Mouse (Mus musculus) liver, adult 2 months (tissue): ENCODE measurements around the gene Hacd2. TPM values are rescaled to one million over a fixed set of nuclear protein-coding genes. Genes with fewer than 3 reads are reported as not detected.

Source experiments
- DNase-seq: peaks from one replicate; pipeline ENCODE4 v3.0.0-alpha.2; 2011; ENCODE audit warnings: low read depth, low spot score; ENCODE audit errors: extremely low read depth
- H3K27ac ChIP-seq: fragments of 200-500 bp; replicated peaks from 2 replicates; pipeline ENCODE4 v1.5.1; 2012; ENCODE audit warnings: low read depth, mild to moderate bottlenecking, control low read depth, inconsistent platforms, low read length; ENCODE audit not compliant: insufficient read depth
- H3K27me3 ChIP-seq: fragments of 200-500 bp; 2 replicates; pipeline ENCODE4 v1.6.1; 2012; ENCODE audit warnings: mild to moderate bottlenecking, moderate library complexity, low read length, inconsistent platforms; ENCODE audit not compliant: control insufficient read depth, insufficient read depth
- H3K36me3 ChIP-seq: fragments of 200-500 bp; 2 replicates; pipeline ENCODE4 v1.6.1; 2012; ENCODE audit warnings: low read length, inconsistent platforms; ENCODE audit not compliant: control insufficient read depth, insufficient read depth
- H3K4me1 ChIP-seq: fragments of 200-500 bp; 2 replicates; pipeline ENCODE4 v1.6.1; 2011; ENCODE audit warnings: low read length; ENCODE audit not compliant: control insufficient read depth, insufficient read depth
- H3K4me3 ChIP-seq: fragments of 200-500 bp; 2 replicates; pipeline ENCODE4 v1.5.1; 2011; ENCODE audit warnings: low read depth, mild to moderate bottlenecking, control low read depth, low read length, moderate library complexity; ENCODE audit not compliant: insufficient read depth
- H3K79me2 ChIP-seq: fragments of 200-500 bp; 2 replicates; pipeline ENCODE4 v1.6.1; 2012; ENCODE audit warnings: inconsistent platforms, mild to moderate bottlenecking, low read length, moderate library complexity; ENCODE audit not compliant: control insufficient read depth, insufficient read depth
- H3K9ac ChIP-seq: fragments of 200-500 bp; 2 replicates; pipeline ENCODE4 v1.6.1; 2012; ENCODE audit warnings: low read depth, mild to moderate bottlenecking, control low read depth, inconsistent platforms, low read length
- CTCF ChIP-seq: fragments of 200-500 bp; IDR thresholded peaks from 2 replicates; pipeline ENCODE4 v1.5.1; 2011; ENCODE audit warnings: low read depth, low read length, control low read depth
- POLR2A ChIP-seq: fragments of 200-500 bp; IDR thresholded peaks from 2 replicates; pipeline ENCODE4 v1.6.1; 2011; ENCODE audit warnings: low read length, control low read depth; ENCODE audit not compliant: insufficient read depth; ENCODE audit errors: extremely low read depth
- WGBS: fragments of 180-500 bp; shearing (Covaris S2); methylation state at CpG from one replicate; pipeline ENCODE4 v1.1.7; 2018; 5-methylcytosine and 5-hydroxymethylcytosine counted together
- polyA plus RNA-seq: library from polyadenylated mRNA; depleted of rRNA; stranded (reverse); fragments of >200 nt; gene quantifications from 2 replicates; pipeline ENCODE4 v1.2.3, GENCODE M21; 2012
- total RNA-seq: library from RNA; depleted of rRNA; stranded (reverse); fragments of >200 nt; gene quantifications from 2 replicates; pipeline ENCODE4 v1.2.3, GENCODE M21; 2014

The Hacd2 gene
- total and polyA plus RNA-seq, 2 experiments = 19.8 to 70.7 TPM

DNA sequence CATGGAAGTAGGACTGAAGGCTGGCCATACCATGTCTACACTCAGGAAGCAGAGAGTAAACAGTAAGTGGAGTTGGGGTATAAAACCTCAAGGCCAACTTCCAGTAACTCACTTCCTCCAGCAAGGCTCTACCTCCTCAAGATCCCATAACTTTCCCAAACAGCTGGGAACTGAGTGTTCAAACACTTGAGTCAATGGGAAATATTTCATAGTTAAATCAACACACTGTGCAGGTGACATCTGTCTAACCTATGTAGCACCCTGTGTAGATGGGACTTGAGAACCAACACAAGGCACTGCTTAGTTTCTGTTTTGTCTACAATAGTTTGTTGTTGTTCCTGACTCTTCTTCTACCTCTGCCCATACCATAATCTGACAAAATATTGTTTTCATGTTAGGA, 13.8 kb upstream of the Hacd2 start:
- H3K27me3 ChIP-seq = no peaks in the 10 kb centered on the region
- no peaks in the 10 kb centered on the region for H3K79me2 ChIP-seq
- no peak for DNase-seq
- peaks cover 4% of the 10 kb centered on the region; the same call in 1 of the 2 replicates for H3K4me1 ChIP-seq
- no peak overlapping the region for H3K27ac ChIP-seq
- no peaks in the 10 kb centered on the region for H3K36me3 ChIP-seq
- no peak for TF ChIP-seq POLR2A
- no peak for TF ChIP-seq CTCF
- H3K4me3 ChIP-seq = no peak overlapping the region
- H3K9ac ChIP-seq = no peak overlapping the region

DNA sequence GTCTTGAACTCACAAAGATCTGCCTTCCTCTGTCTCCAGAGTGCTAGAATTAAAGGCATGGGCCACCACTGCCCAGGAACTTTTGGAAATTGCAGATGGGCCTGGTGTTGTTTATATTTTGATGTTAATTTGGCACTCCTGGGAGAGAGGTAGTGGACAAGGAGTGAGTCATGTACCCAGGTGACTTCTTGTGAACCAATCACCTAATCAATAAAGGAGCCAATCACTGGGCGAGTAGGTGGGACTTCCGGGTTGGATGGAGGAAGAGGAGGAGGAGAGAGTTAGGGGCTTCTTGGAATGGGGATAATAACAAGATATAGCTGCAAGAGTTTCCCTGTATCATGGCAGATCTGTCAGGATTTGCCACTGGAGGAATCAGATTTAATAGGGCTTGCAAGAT, 8.7 kb upstream of the Hacd2 start:
- no peaks in the 10 kb centered on the region; the same call in 1 of the 2 replicates for H3K27me3 ChIP-seq
- no peak overlapping the region for H3K27ac ChIP-seq
- H3K4me1 ChIP-seq = peaks cover 4% of the 10 kb centered on the region; the same call in 1 of the 2 replicates
- no peak overlapping the region for H3K4me3 ChIP-seq
- no peak overlapping the region for H3K9ac ChIP-seq
- no peaks in the 10 kb centered on the region for H3K79me2 ChIP-seq
- DNase-seq = no peak
- TF ChIP-seq POLR2A = no peak
- no peaks in the 10 kb centered on the region for H3K36me3 ChIP-seq
- WGBS = 91% methylated on average over 2 of the region's 2 CpGs

GRCm38 (mm10) chr16:35016491-35016890, 5.7 kb upstream of the Hacd2 start:
- 72% methylated on average over 3 of the region's 3 CpGs for WGBS
- H3K27ac ChIP-seq = no peak overlapping the region
- H3K4me3 ChIP-seq = no peak overlapping the region
- no peak for TF ChIP-seq CTCF
- no peak for TF ChIP-seq POLR2A
- no peaks in the 10 kb centered on the region for H3K4me1 ChIP-seq
- no peak for DNase-seq
- H3K9ac ChIP-seq = no peak overlapping the region
- no peaks in the 10 kb centered on the region for H3K36me3 ChIP-seq
- H3K27me3 ChIP-seq = no peaks in the 10 kb centered on the region; the same call in 1 of the 2 replicates
- H3K79me2 ChIP-seq = no peaks in the 10 kb centered on the region

DNA sequence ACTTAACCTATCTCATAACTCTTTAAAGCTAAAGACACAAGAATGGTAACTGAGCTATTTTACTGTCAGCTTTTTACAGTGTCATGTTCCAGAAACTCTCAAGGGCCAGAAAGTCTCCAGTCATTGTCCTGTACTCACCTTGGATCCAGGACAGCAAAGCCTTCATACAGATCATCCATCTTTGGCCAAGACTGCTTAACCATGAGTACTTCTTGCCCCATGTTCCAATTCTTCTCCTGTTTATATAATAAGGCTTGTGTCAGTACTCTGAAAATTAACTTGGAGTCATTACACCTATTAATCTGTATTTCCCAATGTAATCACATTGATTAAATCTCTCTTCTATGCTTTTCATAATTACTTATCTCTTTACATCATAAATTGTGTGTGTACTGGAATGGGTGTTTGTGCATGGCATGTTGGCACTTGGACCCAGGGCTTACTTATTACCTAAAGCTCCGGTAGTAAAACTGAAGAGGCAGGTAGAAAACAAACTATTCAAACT, 3.7 kb upstream of the Hacd2 start:
- DNase-seq = no peak
- Histone ChIP-seq H3K27ac (no peak overlapping the region), H3K4me3 (no peak overlapping the region), H3K36me3 (no peaks in the 10 kb centered on the region), H3K27me3 (no peaks in the 10 kb centered on the region; the same call in 1 of the 2 replicates), H3K4me1 (peaks cover 2% of the 10 kb centered on the region; the same call in 1 of the 2 replicates), H3K79me2 (no peaks in the 10 kb centered on the region), H3K9ac (no peak overlapping the region)
- TF ChIP-seq POLR2A (no peak), CTCF (no peak)
- 66% methylated on average over 1 of the region's 1 CpGs for WGBS

- DNase-seq = no peak
- Histone ChIP-seq H3K27me3 (no peaks in the 10 kb centered on the region), H3K4me1 (peaks cover 3% of the 10 kb centered on the region; the same call in 1 of the 2 replicates), H3K79me2 (peaks cover 3% of the 10 kb centered on the region; the same call in 1 of the 2 replicates), H3K9ac (no peak overlapping the region), H3K36me3 (peaks cover 7% of the 10 kb centered on the region; the same call in 1 of the 2 replicates), H3K4me3 (peak overlapping the region; percentile 7), H3K27ac (no peak overlapping the region)
- TF ChIP-seq POLR2A (no peak), CTCF (no peak)
- 42% methylated on average over 5 of the region's 5 CpGs for WGBS
Measured at GRCm38 (mm10) chr16:35021903-35022241, 356 bp upstream of the Hacd2 start.

GRCm38 (mm10) chr16:35023138-35023735, 1.0 kb downstream of the Hacd2 start:
- peaks cover 7% of the 10 kb centered on the region; the same call in 1 of the 2 replicates for H3K36me3 ChIP-seq
- H3K27ac ChIP-seq = peak overlapping the region; percentile 82; the same call in 1 of the 2 replicates
- TF ChIP-seq CTCF = no peak
- TF ChIP-seq POLR2A = no peak
- no peaks in the 10 kb centered on the region for H3K27me3 ChIP-seq
- H3K79me2 ChIP-seq = peaks cover 3% of the 10 kb centered on the region; the same call in 1 of the 2 replicates
- WGBS = 11% methylated on average over 8 of the region's 8 CpGs
- peak overlapping the region; percentile 92 for H3K4me3 ChIP-seq
- H3K4me1 ChIP-seq = peaks cover 3% of the 10 kb centered on the region; the same call in 1 of the 2 replicates
- peak overlapping the region; percentile 96 for H3K9ac ChIP-seq
- DNase-seq = peak; percentile 63
